Mouse (Mus musculus) liver, adult 2 months (tissue): ENCODE results near the gene D130043K22Rik.

ENCODE experiments used
- CTCF ChIP-seq: fragments of 200-500 bp; IDR thresholded peaks from 2 replicates; pipeline ENCODE4 v1.5.1; 2011; ENCODE audit warnings: low read depth, low read length, control low read depth
- POLR2A ChIP-seq: fragments of 200-500 bp; IDR thresholded peaks from 2 replicates; pipeline ENCODE4 v1.6.1; 2011; ENCODE audit warnings: low read length, control low read depth; ENCODE audit not compliant: insufficient read depth; ENCODE audit errors: extremely low read depth

DNA sequence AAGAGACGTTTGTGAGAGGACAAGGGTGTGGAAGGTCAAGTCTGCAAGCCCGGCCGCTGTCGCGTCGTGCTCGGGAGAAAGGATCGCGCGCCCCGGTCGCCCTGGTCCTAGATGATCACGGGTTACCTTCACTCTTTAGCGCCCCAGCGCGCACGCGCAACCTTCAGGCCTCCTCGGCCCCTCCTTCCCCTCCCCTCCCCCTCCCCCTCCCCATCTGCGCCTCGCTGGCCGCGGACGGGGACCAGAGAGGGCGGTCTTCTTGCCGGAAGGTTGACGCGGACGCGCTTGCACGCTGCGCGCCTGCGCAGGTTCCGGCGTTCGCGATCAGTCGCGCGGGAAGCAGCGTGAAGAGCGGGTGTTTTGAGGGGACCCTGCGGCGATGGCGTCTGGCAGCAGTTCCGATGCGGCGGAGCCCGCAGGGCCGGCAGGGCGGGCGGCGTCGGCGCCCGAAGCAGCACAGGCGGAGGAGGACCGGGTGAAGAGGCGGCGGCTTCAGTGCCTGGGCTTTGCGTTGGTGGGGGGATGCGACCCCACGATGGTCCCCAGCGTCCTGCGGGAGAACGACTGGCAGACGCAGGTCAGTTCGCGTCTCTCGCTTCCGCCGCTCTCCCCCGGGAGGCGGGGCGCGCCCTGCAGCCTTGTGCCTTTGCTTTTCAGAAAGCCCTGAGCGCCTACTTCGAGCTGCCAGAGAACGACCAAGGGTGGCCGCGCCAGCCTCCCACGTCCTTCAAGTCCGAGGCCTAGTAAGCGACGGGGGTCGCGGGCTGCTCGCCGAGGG, 13.4 kb upstream of the D130043K22Rik start, which contains the start of the genes Acot13 and Tdp2:
- peak; percentile 90 for TF ChIP-seq POLR2A
- TF ChIP-seq CTCF = no peak
